Mouse (Mus musculus): ENCODE results near the gene Twf1. TPM values are rescaled to one million over a fixed set of nuclear protein-coding genes. Genes with fewer than 3 reads are reported as not detected.

Twf1 gene
- total and polyA plus RNA-seq, 3 experiments = 26.4 to 64.1 (median 37.1) TPM

GRCm38 (mm10) chr15:94634524-94634923 lies 44.8 kb upstream of the Twf1 start:
- no peaks in the 10 kb centered on the region for H3K36me3 ChIP-seq (ENCODE audit: control insufficient read depth in 1 of 2, insufficient read depth in 2 of 2, low read length in 2 of 2)
- H3K79me2 ChIP-seq (ENCODE audit: control insufficient read depth, insufficient read depth, low read length, poor library complexity) = no peaks in the 10 kb centered on the region
- H3K9ac ChIP-seq (ENCODE audit: control insufficient read depth, low read depth, low read length, poor library complexity, severe bottlenecking) = no peak overlapping the region
- no peak for DNase-seq (ENCODE audit: low read depth, low spot score)
- no peaks in the 10 kb centered on the region for H3K9me3 ChIP-seq (replicated peaks; ENCODE audit: insufficient read depth, low read length)
- no peak overlapping the region for H3K27ac ChIP-seq (ENCODE audit: control insufficient read depth, low read depth, low read length)
- no peaks in the 10 kb centered on the region for H3K4me1 ChIP-seq (ENCODE audit: control insufficient read depth in 1 of 2, insufficient read depth in 2 of 2, low read length in 2 of 2)
- H3K27me3 ChIP-seq (ENCODE audit: control insufficient read depth in 1 of 2, insufficient read depth in 2 of 2, low read length in 2 of 2) = peaks cover 0 to 2% of the 10 kb centered on the region in 2 experiments; a peak in 2 of 4 replicates
- H3K4me3 ChIP-seq (ENCODE audit: control insufficient read depth in 1 of 2, insufficient read depth in 1 of 2, low read depth in 2 of 2, low read length in 2 of 2) = no peak overlapping the region
- TF ChIP-seq MYB (IDR thresholded peaks at IDR 0.05; ENCODE audit: low read depth, low read length) (no peak), POLR2AphosphoS2 (IDR thresholded peaks at IDR 0.05; ENCODE audit: low read length) (no peak), NELFE (IDR thresholded peaks at IDR 0.05; ENCODE audit: low read depth, low read length) (no peak), ETS1 (IDR thresholded peaks at IDR 0.05; ENCODE audit: low read depth, low read length) (no peak), USF2 (IDR thresholded peaks at IDR 0.05; ENCODE audit: borderline replicate concordance in 1 of 2, insufficient read depth in 1 of 2, low read depth in 1 of 2, low read length in 2 of 2) (no peak), MEF2A (IDR thresholded peaks at IDR 0.05; ENCODE audit: extremely low read depth, insufficient replicate concordance, low read depth, low read length, poor library complexity, severe bottlenecking) (no peak), KAT2A (conservative IDR thresholded peaks at IDR 0.05; ENCODE audit: low read depth, low read length) (no peak), SIN3A (IDR thresholded peaks at IDR 0.05; ENCODE audit: low read length) (no peak), ELF1 (IDR thresholded peaks at IDR 0.05; ENCODE audit: low read depth, low read length) (no peak), ZKSCAN1 (IDR thresholded peaks at IDR 0.05; ENCODE audit: low read depth, low read length) (no peak), CTCF (IDR thresholded peaks at IDR 0.05 in 2 of 3, conservative IDR thresholded peaks at IDR 0.05 in 1 of 3; ENCODE audit: control insufficient read depth in 1 of 3, insufficient read depth in 1 of 3, low read depth in 2 of 3, low read length in 3 of 3, poor library complexity in 1 of 3, severe bottlenecking in 1 of 3) (no peak), RCOR1 (IDR thresholded peaks at IDR 0.05; ENCODE audit: low read depth, low read length) (no peak), JUND (IDR thresholded peaks at IDR 0.05; ENCODE audit: low read depth, low read length) (no peak), GATA1 (IDR thresholded peaks at IDR 0.05; ENCODE audit: low read depth, low read length) (no peak), EP300 (IDR thresholded peaks at IDR 0.05; ENCODE audit: low read depth in 1 of 2, low read length in 2 of 2) (no peak)

- Histone ChIP-seq H3K27me3 (ENCODE audit: control insufficient read depth in 1 of 2, insufficient read depth in 2 of 2, low read length in 2 of 2) (peaks cover 0 to 2% of the 10 kb centered on the region in 2 experiments; a peak in 2 of 4 replicates), H3K9me3 (replicated peaks; ENCODE audit: insufficient read depth, low read length) (no peaks in the 10 kb centered on the region; the same call in 1 of the 2 replicates), H3K4me3 (ENCODE audit: control insufficient read depth in 1 of 2, insufficient read depth in 1 of 2, low read depth in 2 of 2, low read length in 2 of 2) (no peak overlapping the region), H3K9ac (ENCODE audit: control insufficient read depth, low read depth, low read length, poor library complexity, severe bottlenecking) (no peak overlapping the region), H3K79me2 (ENCODE audit: control insufficient read depth, insufficient read depth, low read length, poor library complexity) (no peaks in the 10 kb centered on the region), H3K4me1 (ENCODE audit: control insufficient read depth in 1 of 2, insufficient read depth in 2 of 2, low read length in 2 of 2) (no peaks in the 10 kb centered on the region), H3K36me3 (ENCODE audit: control insufficient read depth in 1 of 2, insufficient read depth in 2 of 2, low read length in 2 of 2) (no peaks in the 10 kb centered on the region), H3K27ac (ENCODE audit: control insufficient read depth, low read depth, low read length) (no peak overlapping the region)
- TF ChIP-seq TAL1 (IDR thresholded peaks at IDR 0.05; ENCODE audit: low read length) = no peak
- TF ChIP-seq MEF2A (IDR thresholded peaks at IDR 0.05; ENCODE audit: extremely low read depth, insufficient replicate concordance, low read depth, low read length, poor library complexity, severe bottlenecking) = no peak
- TF ChIP-seq ZKSCAN1 (IDR thresholded peaks at IDR 0.05; ENCODE audit: low read depth, low read length) = no peak
- no peak for TF ChIP-seq RCOR1 (IDR thresholded peaks at IDR 0.05; ENCODE audit: low read depth, low read length)
- TF ChIP-seq MYC (IDR thresholded peaks at IDR 0.05; ENCODE audit: low read depth, low read length) = no peak
- DNase-seq (ENCODE audit: low read depth, low spot score) = no peak
Observed at GRCm38 (mm10) chr15:94630553-94630952, 40.9 kb upstream of the Twf1 start.

Data from MEL (cell line).